ENCODE assay signal across 10 mouse cellular contexts in the genomic region with DNA sequence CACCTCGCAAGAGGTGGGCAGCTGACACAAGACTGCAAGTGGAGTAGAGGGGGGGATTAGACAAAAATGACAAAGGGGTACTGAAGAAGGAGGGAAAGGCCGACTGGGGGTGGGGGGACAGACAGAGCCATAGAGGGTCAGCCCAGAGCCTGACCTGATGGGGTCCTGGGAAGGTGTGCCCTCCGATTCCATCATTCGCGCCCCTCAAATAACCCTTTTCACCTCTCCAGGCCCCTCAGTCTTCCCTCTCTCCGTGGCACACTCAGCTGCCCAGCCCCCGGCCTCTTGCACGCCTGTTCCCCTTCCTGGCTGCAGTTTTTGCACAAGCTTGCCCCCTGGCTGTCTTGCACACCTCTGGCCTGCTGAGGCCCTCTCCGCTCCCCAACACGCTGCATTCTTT. TPM values are rescaled to one million over a fixed set of nuclear protein-coding genes. Genes with fewer than 3 reads are reported as not detected.
DNase-seq lines count a peak whose midpoint lies in the region; ATAC-seq lines count a peak whose summit lies in the region.
"Had no signal": no experiment of that assay in that cellular context is flagged by ENCODE, and none has a peak within 500 bp of the region (broad histone marks: within the 10 kb centered on the region; RNA-seq: fewer than 3 reads in every experiment).

No protein-coding gene starts in this region.

- no peak for DNase-seq in intestine, embryonic 14.5 days (ENCODE audit: low spot score)
- no peak for DNase-seq in ES-E14 (ENCODE audit: low read depth, low spot score)
- DNase-seq in embryonic facial prominence, embryonic 11.5 days (ENCODE audit: low spot score) = peak; percentile 15
- peak; percentile 90 for DNase-seq in midbrain, embryonic 11.5 days (ENCODE audit: low spot score, missing footprints)
- DNase-seq in spleen, postnatal 4 days (ENCODE audit: low spot score in 2 of 2) = no peak
- DNase-seq: heart, postnatal 14 days; thymus, adult 18-20 months had no signal

- peak overlapping the region; percentile 46 for H3K4me2 ChIP-seq in intestine, embryonic 14.5 days (ENCODE audit: low read length)
- H3K4me2 ChIP-seq in intestine, embryonic 16.5 days (ENCODE audit: low read depth, low read length) = no peak overlapping the region
- H3K4me2 ChIP-seq in embryonic facial prominence, embryonic 11.5 days (ENCODE audit: low read depth, low read length) = no peak overlapping the region
- H3K4me2 ChIP-seq in midbrain, embryonic 11.5 days = peak overlapping the region; percentile 20

- H3K4me1 ChIP-seq in intestine, embryonic 14.5 days (replicated peaks; ENCODE audit: control insufficient read depth, insufficient read depth, low read length) = peaks cover 41% of the 10 kb centered on the region
- peaks cover 24% of the 10 kb centered on the region for H3K4me1 ChIP-seq in intestine, embryonic 16.5 days (ENCODE audit: control insufficient read depth, insufficient read depth, low read length)
- H3K4me1 ChIP-seq in ES-E14 (ENCODE audit: control insufficient read depth in 2 of 2, insufficient read depth in 2 of 2, low read length in 2 of 2, poor library complexity in 1 of 2) = peaks cover 2 to 32% of the 10 kb centered on the region in 2 experiments; a peak in 1 of 4 replicates
- peaks cover 6% of the 10 kb centered on the region for H3K4me1 ChIP-seq in embryonic facial prominence, embryonic 11.5 days (ENCODE audit: control insufficient read depth, insufficient read depth, low read length)
- H3K4me1 ChIP-seq in midbrain, embryonic 11.5 days (ENCODE audit: control insufficient read depth, insufficient read depth, low read length) = peaks cover 38% of the 10 kb centered on the region

- H3K36me3 ChIP-seq in intestine, embryonic 14.5 days (ENCODE audit: control insufficient read depth, insufficient read depth, low read length) = no peaks in the 10 kb centered on the region
- no peaks in the 10 kb centered on the region for H3K36me3 ChIP-seq in intestine, embryonic 16.5 days (ENCODE audit: control insufficient read depth, insufficient read depth, low read length)
- no peaks in the 10 kb centered on the region for H3K36me3 ChIP-seq in ES-E14 (ENCODE audit: control insufficient read depth, insufficient read depth, low read length, poor library complexity, severe bottlenecking)
- no peaks in the 10 kb centered on the region for H3K36me3 ChIP-seq in embryonic facial prominence, embryonic 11.5 days (replicated peaks; ENCODE audit: control insufficient read depth, insufficient read depth, low read depth, low read length)
- no peaks in the 10 kb centered on the region for H3K36me3 ChIP-seq in midbrain, embryonic 11.5 days (ENCODE audit: control insufficient read depth, insufficient read depth, low read length)

- H3K9me3 ChIP-seq in intestine, embryonic 14.5 days (ENCODE audit: control insufficient read depth, low read length) = no peaks in the 10 kb centered on the region
- no peaks in the 10 kb centered on the region for H3K9me3 ChIP-seq in intestine, embryonic 16.5 days (ENCODE audit: control insufficient read depth, low read length)
- H3K9me3 ChIP-seq in ES-E14 (ENCODE audit: control insufficient read depth, insufficient read depth, low read depth, low read length) = no peaks in the 10 kb centered on the region
- no peaks in the 10 kb centered on the region for H3K9me3 ChIP-seq in embryonic facial prominence, embryonic 11.5 days (replicated peaks; ENCODE audit: control insufficient read depth, low read length)
- no peaks in the 10 kb centered on the region for H3K9me3 ChIP-seq in midbrain, embryonic 11.5 days (ENCODE audit: control insufficient read depth, low read length)

- 19% methylated on average over 10 of the region's 10 CpGs for WGBS in intestine, embryonic 14.5 days
- 25% methylated on average over 10 of the region's 10 CpGs for WGBS in intestine, embryonic 16.5 days
- WGBS in embryonic facial prominence, embryonic 11.5 days = 8% methylated on average over 8 of the region's 10 CpGs
- 7% methylated on average over 10 of the region's 10 CpGs for WGBS in midbrain, embryonic 11.5 days

- H3K9ac ChIP-seq in intestine, embryonic 14.5 days (ENCODE audit: low read length) = no peak overlapping the region
- H3K9ac ChIP-seq in intestine, embryonic 16.5 days (ENCODE audit: low read depth, low read length) = no peak overlapping the region
- H3K9ac ChIP-seq in ES-E14 (ENCODE audit: insufficient read depth, low read depth, low read length, poor library complexity, severe bottlenecking) = no peak overlapping the region
- no peak overlapping the region for H3K9ac ChIP-seq in embryonic facial prominence, embryonic 11.5 days (replicated peaks; ENCODE audit: low read length)
- H3K9ac ChIP-seq in midbrain, embryonic 11.5 days (ENCODE audit: low read length) = no peak overlapping the region

- no peak overlapping the region for H3K27ac ChIP-seq in intestine, embryonic 14.5 days (ENCODE audit: low read depth)
- H3K27ac ChIP-seq in intestine, embryonic 16.5 days (ENCODE audit: low read length) = no peak overlapping the region
- no peak overlapping the region for H3K27ac ChIP-seq in ES-E14 (ENCODE audit: insufficient read depth, low read depth, low read length, poor library complexity, severe bottlenecking)
- H3K27ac ChIP-seq in embryonic facial prominence, embryonic 11.5 days (replicated peaks; ENCODE audit: low read depth, low read length) = no peak overlapping the region
- no peak overlapping the region for H3K27ac ChIP-seq in midbrain, embryonic 11.5 days (ENCODE audit: low read depth, low read length)
- H3K27ac ChIP-seq: macrophage had no signal

- in situ Hi-C loops in ES-E14 (cut with MboI; ENCODE audit: low sequenced_read_pairs in 2 of 2, unreplicated experiment in 2 of 2) = loop anchor here in 1 of 2 experiments (10.0 kb wide), 1 partner anchor 93 kb away; the partner anchor contains the start of gene Gm15517

- H3K4me3 ChIP-seq in intestine, embryonic 14.5 days (ENCODE audit: low read depth, low read length) = peak overlapping the region; percentile 18; the same call in 1 of the 2 replicates
- no peak overlapping the region for H3K4me3 ChIP-seq in intestine, embryonic 16.5 days (ENCODE audit: low read length)
- H3K4me3 ChIP-seq in ES-E14 (ENCODE audit: insufficient read depth in 1 of 2, low read depth in 1 of 2, low read length in 2 of 2, poor library complexity in 1 of 2, severe bottlenecking in 1 of 2) = no peak overlapping the region
- H3K4me3 ChIP-seq in embryonic facial prominence, embryonic 11.5 days (ENCODE audit: low read depth, low read length) = no peak overlapping the region
- 0 out of 2 replicates have a peak overlapping the region, but pooled peaks have one; percentile 7 for H3K4me3 ChIP-seq in midbrain, embryonic 11.5 days (ENCODE audit: low read depth, low read length)

- no peak for ATAC-seq in intestine, embryonic 14.5 days (replicated peaks; ENCODE audit: low FRiP score, low TSS enrichment, low read depth)
- ATAC-seq in intestine, embryonic 16.5 days = no peak
- no peak for ATAC-seq in embryonic facial prominence, embryonic 11.5 days (replicated peaks; ENCODE audit: insufficient number of reproducible peaks, low FRiP score, low TSS enrichment, low read depth)
- ATAC-seq in midbrain, embryonic 11.5 days (ENCODE audit: low FRiP score) = no peak
- ATAC-seq in megakaryocyte, adult 5-6 weeks (ENCODE audit: poor library complexity, severe bottlenecking) = no peak

- peaks cover 71% of the 10 kb centered on the region for H3K27me3 ChIP-seq in intestine, embryonic 14.5 days (replicated peaks; ENCODE audit: control insufficient read depth, insufficient read depth, low read length)
- H3K27me3 ChIP-seq in intestine, embryonic 16.5 days (replicated peaks; ENCODE audit: control insufficient read depth, insufficient read depth, low read length) = peaks cover 66% of the 10 kb centered on the region
- peaks cover 76% of the 10 kb centered on the region for H3K27me3 ChIP-seq in embryonic facial prominence, embryonic 11.5 days (ENCODE audit: control insufficient read depth, insufficient read depth, low read length)
- H3K27me3 ChIP-seq in midbrain, embryonic 11.5 days (ENCODE audit: control insufficient read depth, insufficient read depth, low read length) = peaks cover 58% of the 10 kb centered on the region

RNA-seq across cellular contexts. Expression of gene Syt3, which starts 26.4 kb away (rescaled TPM):
- polyA plus RNA-seq in intestine, embryonic 14.5 days (2014; fragmentation: Nextera tagmentation; extraction: Ambion mirVana) = 1.6 and 1.7 TPM in 2 replicates
- 0.82 and 1.2 TPM in 2 replicates for polyA plus RNA-seq in intestine, embryonic 16.5 days (2015; fragmentation: Nextera tagmentation; extraction: Ambion mirVana)
- total RNA-seq in ES-E14 (2012; rRNA removed) = 5.8 and 8.0 TPM in 2 replicates
- 1.4 and 1.9 TPM in 2 replicates for polyA plus RNA-seq in embryonic facial prominence, embryonic 11.5 days (2014; fragmentation: Nextera tagmentation; extraction: Ambion mirVana)
- polyA plus RNA-seq in midbrain, embryonic 11.5 days (2014; fragmentation: Nextera tagmentation; extraction: Ambion mirVana) = 1.5 and 2.1 TPM in 2 replicates
- total RNA-seq in megakaryocyte, adult 5-6 weeks (2015) = 0.29 TPM in 1 of 2 replicates, not detected in the other
- total RNA-seq in megakaryocyte, adult 5-6 weeks (2017) = 0.22 TPM in 1 of 2 replicates, not detected in the other
- polyA plus RNA-seq: macrophage had no signal

RNA-seq across cellular contexts. Expression of gene 1700008O03Rik, which starts 28.1 kb away (rescaled TPM):
- 1.5 and 1.6 TPM in 2 replicates for polyA plus RNA-seq in intestine, embryonic 14.5 days (2014; fragmentation: Nextera tagmentation; extraction: Ambion mirVana)
- 0.66 and 0.88 TPM in 2 replicates for polyA plus RNA-seq in intestine, embryonic 16.5 days (2015; fragmentation: Nextera tagmentation; extraction: Ambion mirVana)
- total RNA-seq in ES-E14 (2012; rRNA removed) = 1.4 and 4.8 TPM in 2 replicates
- polyA plus RNA-seq in embryonic facial prominence, embryonic 11.5 days (2014; fragmentation: Nextera tagmentation; extraction: Ambion mirVana) = 0.99 and 1.4 TPM in 2 replicates
- 0.31 and 1.1 TPM in 2 replicates for polyA plus RNA-seq in midbrain, embryonic 11.5 days (2014; fragmentation: Nextera tagmentation; extraction: Ambion mirVana)
- total RNA-seq in megakaryocyte, adult 5-6 weeks (2015) = 0.42 TPM in 1 of 2 replicates, not detected in the other
- not detected in 2 replicates for total RNA-seq in megakaryocyte, adult 5-6 weeks (2017)

RNA-seq across cellular contexts. Expression of gene Shank1, which starts 47.5 kb away (rescaled TPM):
- polyA plus RNA-seq in intestine, embryonic 14.5 days (2014; fragmentation: Nextera tagmentation; extraction: Ambion mirVana) = 3.0 and 3.3 TPM in 2 replicates
- 1.2 and 1.5 TPM in 2 replicates for polyA plus RNA-seq in intestine, embryonic 16.5 days (2015; fragmentation: Nextera tagmentation; extraction: Ambion mirVana)
- total RNA-seq in ES-E14 (2012; rRNA removed) = 1.0 and 1.5 TPM in 2 replicates
- 0.98 and 1.00 TPM in 2 replicates for polyA plus RNA-seq in embryonic facial prominence, embryonic 11.5 days (2014; fragmentation: Nextera tagmentation; extraction: Ambion mirVana)
- 3.4 TPM in 2 replicates for polyA plus RNA-seq in midbrain, embryonic 11.5 days (2014; fragmentation: Nextera tagmentation; extraction: Ambion mirVana)
- total RNA-seq in megakaryocyte, adult 5-6 weeks (2015) = 0.02 and 0.07 TPM in 2 replicates
- total RNA-seq in megakaryocyte, adult 5-6 weeks (2017) = not detected in 2 replicates
- polyA plus RNA-seq: macrophage had no signal

RNA-seq across cellular contexts. Expression of gene Clec11a, which starts 50.8 kb away (rescaled TPM):
- 5.4 and 6.3 TPM in 2 replicates for polyA plus RNA-seq in intestine, embryonic 14.5 days (2014; fragmentation: Nextera tagmentation; extraction: Ambion mirVana)
- 6.7 and 7.1 TPM in 2 replicates for polyA plus RNA-seq in intestine, embryonic 16.5 days (2015; fragmentation: Nextera tagmentation; extraction: Ambion mirVana)
- total RNA-seq in ES-E14 (2012; rRNA removed) = 2.2 TPM in 2 replicates
- 2.2 and 2.3 TPM in 2 replicates for polyA plus RNA-seq in embryonic facial prominence, embryonic 11.5 days (2014; fragmentation: Nextera tagmentation; extraction: Ambion mirVana)
- polyA plus RNA-seq in midbrain, embryonic 11.5 days (2014; fragmentation: Nextera tagmentation; extraction: Ambion mirVana) = 2.2 and 3.4 TPM in 2 replicates
- total RNA-seq in megakaryocyte, adult 5-6 weeks (2015) = 0.80 and 1.9 TPM in 2 replicates
- 0.77 and 1.7 TPM in 2 replicates for total RNA-seq in megakaryocyte, adult 5-6 weeks (2017)

Comparison
In these comparisons a context has a peak if more than half of its experiments do, and no peak if none do; other contexts are left out.
1. H3K4me2 ChIP-seq: peak in intestine, embryonic 14.5 days (single experiment) and midbrain, embryonic 11.5 days (single experiment); none in intestine, embryonic 16.5 days (single experiment) and embryonic facial prominence, embryonic 11.5 days (single experiment).
2. H3K4me3 ChIP-seq: peak in intestine, embryonic 14.5 days (single experiment) and midbrain, embryonic 11.5 days (single experiment); none in intestine, embryonic 16.5 days (single experiment), ES-E14 (0 of 2) and embryonic facial prominence, embryonic 11.5 days (single experiment).
3. DNase-seq: peak in embryonic facial prominence, embryonic 11.5 days (single experiment) and midbrain, embryonic 11.5 days (single experiment); none in intestine, embryonic 14.5 days (single experiment), ES-E14 (single experiment) and spleen, postnatal 4 days (0 of 2).